8 mouse cellular contexts compared by ENCODE assay signal in the genomic region with DNA sequence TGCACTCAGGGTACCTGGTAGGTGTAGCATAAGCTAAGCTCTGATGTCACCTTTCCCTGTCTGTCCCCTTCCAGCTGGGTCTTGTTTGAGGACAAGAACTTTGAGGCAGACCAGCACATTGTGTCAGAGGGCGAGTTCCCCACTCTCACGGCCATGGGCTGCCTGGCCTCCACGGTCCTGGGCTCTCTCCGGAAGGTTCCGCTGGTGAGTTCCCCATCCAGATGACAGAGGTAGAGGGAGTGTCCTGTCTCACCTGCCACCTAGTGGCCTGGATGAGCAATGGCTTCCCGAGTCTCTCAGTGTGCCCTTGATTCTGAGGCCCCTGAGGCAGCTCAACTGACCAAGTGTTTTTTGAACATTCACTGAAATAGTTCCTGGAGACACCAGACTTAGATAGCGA. TPM values are rescaled to one million over a fixed set of nuclear protein-coding genes. Genes with fewer than 3 reads are reported as not detected.
DNase-seq lines count a peak whose midpoint lies in the region; ATAC-seq and TF ChIP-seq lines count a peak whose summit lies in the region.
"Had no signal": no experiment of that assay in that cellular context is flagged by ENCODE, and none has a peak within 500 bp of the region (broad histone marks: within the 10 kb centered on the region; RNA-seq: fewer than 3 reads in every experiment).

No protein-coding gene starts in this region.

- H3K79me3 ChIP-seq in C2C12 (ENCODE audit: low read depth), result no peaks in the 10 kb centered on the region

- no peak overlapping the region for H3K27ac ChIP-seq in hindbrain, embryonic 11.5 days (ENCODE audit: low read depth, low read length)
- H3K27ac ChIP-seq in limb, embryonic 14.5 days (replicated peaks; ENCODE audit: low read depth, low read length), result no peak overlapping the region
- no peak overlapping the region for H3K27ac ChIP-seq in midbrain, postnatal 0 days (ENCODE audit: low read depth, low read length)

- H3K4me3 ChIP-seq in C2C12 (ENCODE audit: insufficient read depth, poor library complexity, severe bottlenecking), result no peak overlapping the region
- H3K4me3 ChIP-seq in E14TG2a.4 (replicated peaks; ENCODE audit: low read length), result no peak overlapping the region
- H3K4me3 ChIP-seq in hindbrain, embryonic 11.5 days (ENCODE audit: low read depth, low read length), result no peak overlapping the region
- no peak overlapping the region for H3K4me3 ChIP-seq in limb, embryonic 14.5 days (replicated peaks; ENCODE audit: low read length)
- H3K4me3 ChIP-seq in midbrain, postnatal 0 days (ENCODE audit: low read depth, low read length), result no peak overlapping the region

- H3K79me2 ChIP-seq in C2C12 (ENCODE audit: control insufficient read depth, insufficient read depth), result no peaks in the 10 kb centered on the region

- no peaks in the 10 kb centered on the region for H3K36me3 ChIP-seq in C2C12 (ENCODE audit: control insufficient read depth, insufficient read depth)
- peaks cover 51% of the 10 kb centered on the region for H3K36me3 ChIP-seq in E14TG2a.4 (ENCODE audit: insufficient read depth, low read length)
- H3K36me3 ChIP-seq in hindbrain, embryonic 11.5 days (ENCODE audit: control insufficient read depth, insufficient read depth, low read length), result no peaks in the 10 kb centered on the region
- H3K36me3 ChIP-seq in limb, embryonic 14.5 days (ENCODE audit: control insufficient read depth, insufficient read depth, low read length), result no peaks in the 10 kb centered on the region
- no peaks in the 10 kb centered on the region for H3K36me3 ChIP-seq in midbrain, postnatal 0 days (ENCODE audit: insufficient read depth, low read length)

- no peaks in the 10 kb centered on the region for H3K9me3 ChIP-seq in E14TG2a.4 (ENCODE audit: low read length)
- no peaks in the 10 kb centered on the region for H3K9me3 ChIP-seq in hindbrain, embryonic 11.5 days (ENCODE audit: control insufficient read depth, low read length)
- H3K9me3 ChIP-seq in limb, embryonic 14.5 days (ENCODE audit: control insufficient read depth, low read length), result no peaks in the 10 kb centered on the region
- H3K9me3 ChIP-seq in midbrain, postnatal 0 days (ENCODE audit: low read length), result no peaks in the 10 kb centered on the region

- peak; percentile 66 to 76 for DNase-seq in cerebellum, postnatal 10 days
- DNase-seq in hindbrain, embryonic 11.5 days (ENCODE audit: low spot score), result peak; percentile 67
- DNase-seq in limb, embryonic 14.5 days (ENCODE audit: low spot score), result peak; percentile 40
- DNase-seq in midbrain, postnatal 0 days (ENCODE audit: low spot score), result peak; percentile 24
- DNase-seq in right cerebral cortex, adult 2 months (ENCODE audit: low spot score in 2 of 2), result no peak

- no peak overlapping the region for H3K4me2 ChIP-seq in hindbrain, embryonic 11.5 days (replicated peaks; ENCODE audit: low read depth, low read length)
- no peak overlapping the region for H3K4me2 ChIP-seq in limb, embryonic 14.5 days (replicated peaks; ENCODE audit: low read depth, low read length, severe bottlenecking)
- H3K4me2 ChIP-seq in midbrain, postnatal 0 days (ENCODE audit: low read depth, low read length, poor library complexity, severe bottlenecking), result no peak overlapping the region

- H3K27me3 ChIP-seq in C2C12 (ENCODE audit: control insufficient read depth, insufficient read depth, insufficient read length), result peaks cover 15% of the 10 kb centered on the region
- H3K27me3 ChIP-seq in E14TG2a.4 (ENCODE audit: insufficient read depth, low read length), result no peaks in the 10 kb centered on the region
- H3K27me3 ChIP-seq in hindbrain, embryonic 11.5 days (ENCODE audit: control insufficient read depth, insufficient read depth, low read length), result peaks cover 3% of the 10 kb centered on the region; the same call in 1 of the 2 replicates
- H3K27me3 ChIP-seq in limb, embryonic 14.5 days (ENCODE audit: control insufficient read depth, insufficient read depth, low read length), result no peaks in the 10 kb centered on the region
- H3K27me3 ChIP-seq in midbrain, postnatal 0 days (ENCODE audit: insufficient read depth, low read length), result no peaks in the 10 kb centered on the region

- H3K9ac ChIP-seq in hindbrain, embryonic 11.5 days (ENCODE audit: low read depth, low read length), result no peak overlapping the region
- no peak overlapping the region for H3K9ac ChIP-seq in limb, embryonic 14.5 days (ENCODE audit: low read depth, low read length, severe bottlenecking)
- no peak overlapping the region for H3K9ac ChIP-seq in midbrain, postnatal 0 days (replicated peaks; ENCODE audit: low read length, poor library complexity, severe bottlenecking)

- TF ChIP-seq POLR2A in limb, embryonic 14.5 days (IDR thresholded peaks at IDR 0.05; ENCODE audit: borderline replicate concordance, extremely low read depth, insufficient read depth, insufficient read length), result no peak

- H3ac ChIP-seq in C2C12 (ENCODE audit: control insufficient read depth, insufficient read length, low read depth), result no peak overlapping the region

- WGBS in hindbrain, embryonic 11.5 days, result 43% methylated on average over 7 of the region's 7 CpGs
- whole genome bisulfite sequencing in limb, embryonic 14.5 days, result 26% methylated on average over 7 of the region's 7 CpGs
- WGBS in midbrain, postnatal 0 days, result 36% methylated on average over 7 of the region's 7 CpGs

- peak; percentile 53 for TF ChIP-seq CTCF in C2C12 (IDR thresholded peaks at IDR 0.05; ENCODE audit: control insufficient read depth, insufficient read depth, insufficient read length)
- peak; percentile 85 for TF ChIP-seq CTCF in E14TG2a.4 (conservative IDR thresholded peaks at IDR 0.05; ENCODE audit: low read length)
- peak; percentile 74 for TF ChIP-seq CTCF in midbrain, postnatal 0 days (IDR thresholded peaks at IDR 0.05)

- peaks cover 22% of the 10 kb centered on the region for H3K4me1 ChIP-seq in E14TG2a.4 (replicated peaks; ENCODE audit: low read depth, low read length)
- H3K4me1 ChIP-seq in hindbrain, embryonic 11.5 days (replicated peaks; ENCODE audit: control insufficient read depth, insufficient read depth, low read length), result 0 out of 2 replicates have a peak, but pooled peaks cover under 1% of the 10 kb centered on the region
- H3K4me1 ChIP-seq in limb, embryonic 14.5 days (ENCODE audit: control insufficient read depth, insufficient read depth, low read length), result no peaks in the 10 kb centered on the region
- no peaks in the 10 kb centered on the region for H3K4me1 ChIP-seq in midbrain, postnatal 0 days (ENCODE audit: insufficient read depth, low read length)

- ATAC-seq in hindbrain, embryonic 11.5 days (ENCODE audit: low FRiP score), result 0 out of 2 replicates have a peak, but pooled peaks have one; percentile 17
- peak; percentile 34; the same call in 1 of the 2 replicates for ATAC-seq in limb, embryonic 14.5 days (ENCODE audit: low FRiP score, low read depth)
- no peak; the same call in 1 of the 2 replicates for ATAC-seq in midbrain, postnatal 0 days (ENCODE audit: low FRiP score)

TF ChIP-seq in C2C12, 6 proteins besides CTCF, POLR2A, EP300 and RAD21:
- no peak for TF ChIP-seq CEBPB (IDR thresholded peaks at IDR 0.05; ENCODE audit: low read depth)
- no peak for TF ChIP-seq MYOD1 (IDR thresholded peaks at IDR 0.05; ENCODE audit: control insufficient read depth, insufficient read length, low read depth)
- no peak for TF ChIP-seq FOSL1 (IDR thresholded peaks at IDR 0.05; ENCODE audit: insufficient read depth, low read length, poor library complexity, severe bottlenecking)
- no peak for TF ChIP-seq USF1 (IDR thresholded peaks at IDR 0.05; ENCODE audit: low read depth)
- no peak for TF ChIP-seq MAX (IDR thresholded peaks at IDR 0.05)
- no peak for TF ChIP-seq MYOG (IDR thresholded peaks at IDR 0.05; ENCODE audit: control insufficient read depth, extremely low read depth, insufficient read length)
TF ChIP-seq in C2C12: peak in this region for 0.

RNA-seq across cellular contexts. Expression of gene Cd52, which starts 7.5 kb away (rescaled TPM):
- not detected for polyA plus RNA-seq in C2C12 (2012; fragmentation: generic; extraction: Trizol)
- polyA plus RNA-seq in hindbrain, embryonic 11.5 days (2014; fragmentation: Nextera tagmentation; extraction: Ambion mirVana), result 4.5 and 5.1 TPM in 2 replicates
- polyA plus RNA-seq in limb, embryonic 14.5 days (2012; rRNA removed), result 9.0 and 10.3 TPM in 2 replicates
- polyA plus RNA-seq in limb, embryonic 14.5 days (2014; fragmentation: Nextera tagmentation; extraction: Ambion mirVana), result 15.5 and 18.1 TPM in 2 replicates
- 0.66 TPM in 1 of 2 replicates, not detected in the other for total RNA-seq in midbrain, postnatal 0 days (2014; rRNA removed)
- 2.0 and 2.7 TPM in 2 replicates for polyA plus RNA-seq in midbrain, postnatal 0 days (2015; fragmentation: Nextera tagmentation; extraction: Ambion mirVana)

RNA-seq across cellular contexts. Expression of gene Ubxn11, which starts 15.0 kb away (rescaled TPM):
- 0.80 TPM for polyA plus RNA-seq in C2C12 (2012; fragmentation: generic; extraction: Trizol)
- polyA plus RNA-seq in hindbrain, embryonic 11.5 days (2014; fragmentation: Nextera tagmentation; extraction: Ambion mirVana), result 5.7 and 5.8 TPM in 2 replicates
- polyA plus RNA-seq in limb, embryonic 14.5 days (2012; rRNA removed), result 21.9 and 24.1 TPM in 2 replicates
- polyA plus RNA-seq in limb, embryonic 14.5 days (2014; fragmentation: Nextera tagmentation; extraction: Ambion mirVana), result 7.6 and 12.0 TPM in 2 replicates
- 4.9 and 8.4 TPM in 2 replicates for total RNA-seq in midbrain, postnatal 0 days (2014; rRNA removed)
- polyA plus RNA-seq in midbrain, postnatal 0 days (2015; fragmentation: Nextera tagmentation; extraction: Ambion mirVana), result 11.2 and 13.7 TPM in 2 replicates

RNA-seq across cellular contexts. Expression of gene Crybg2, which starts 26.8 kb away (rescaled TPM):
- not detected for polyA plus RNA-seq in C2C12 (2012; fragmentation: generic; extraction: Trizol)
- polyA plus RNA-seq in hindbrain, embryonic 11.5 days (2014; fragmentation: Nextera tagmentation; extraction: Ambion mirVana), result 1.4 and 1.8 TPM in 2 replicates
- 8.2 and 11.3 TPM in 2 replicates for polyA plus RNA-seq in limb, embryonic 14.5 days (2012; rRNA removed)
- polyA plus RNA-seq in limb, embryonic 14.5 days (2014; fragmentation: Nextera tagmentation; extraction: Ambion mirVana), result 12.3 and 12.4 TPM in 2 replicates
- total RNA-seq in midbrain, postnatal 0 days (2014; rRNA removed), result 4.2 and 4.5 TPM in 2 replicates
- 7.7 and 8.4 TPM in 2 replicates for polyA plus RNA-seq in midbrain, postnatal 0 days (2015; fragmentation: Nextera tagmentation; extraction: Ambion mirVana)

RNA-seq across cellular contexts. Expression of gene Zfp683, which starts 33.8 kb away (rescaled TPM):
- not detected for polyA plus RNA-seq in C2C12 (2012; fragmentation: generic; extraction: Trizol)
- polyA plus RNA-seq in hindbrain, embryonic 11.5 days (2014; fragmentation: Nextera tagmentation; extraction: Ambion mirVana), result not detected in 2 replicates
- 0.04 and 0.08 TPM in 2 replicates for polyA plus RNA-seq in limb, embryonic 14.5 days (2012; rRNA removed)
- polyA plus RNA-seq in limb, embryonic 14.5 days (2014; fragmentation: Nextera tagmentation; extraction: Ambion mirVana), result not detected in 2 replicates
- not detected in 2 replicates for total RNA-seq in midbrain, postnatal 0 days (2014; rRNA removed)
- not detected in 2 replicates for polyA plus RNA-seq in midbrain, postnatal 0 days (2015; fragmentation: Nextera tagmentation; extraction: Ambion mirVana)
- total RNA-seq: left cerebral cortex, postnatal 14 days had no signal

RNA-seq across cellular contexts. Expression of gene Sh3bgrl3, which starts 41.2 kb away (rescaled TPM):
- polyA plus RNA-seq in C2C12 (2012; fragmentation: generic; extraction: Trizol), result 375 TPM
- polyA plus RNA-seq in hindbrain, embryonic 11.5 days (2014; fragmentation: Nextera tagmentation; extraction: Ambion mirVana), result 337 and 396 TPM in 2 replicates
- polyA plus RNA-seq in limb, embryonic 14.5 days (2012; rRNA removed), result 325 and 365 TPM in 2 replicates
- polyA plus RNA-seq in limb, embryonic 14.5 days (2014; fragmentation: Nextera tagmentation; extraction: Ambion mirVana), result 532 and 538 TPM in 2 replicates
- total RNA-seq in midbrain, postnatal 0 days (2014; rRNA removed), result 162 and 224 TPM in 2 replicates
- 565 and 583 TPM in 2 replicates for polyA plus RNA-seq in midbrain, postnatal 0 days (2015; fragmentation: Nextera tagmentation; extraction: Ambion mirVana)

Comparison
In these comparisons a context has a peak if more than half of its experiments do, and no peak if none do; other contexts are left out.
1. DNase-seq: peak in cerebellum, postnatal 10 days (2 of 2), hindbrain, embryonic 11.5 days (single experiment), limb, embryonic 14.5 days (single experiment) and midbrain, postnatal 0 days (single experiment); none in right cerebral cortex, adult 2 months (0 of 2).
2. Peak in every context shown above with its lines, with median percentiles within 50 percentile points of each other: CTCF ChIP-seq.